Mouse (Mus musculus): ENCODE results near the gene Prdm2.

Gene Prdm2

DNA sequence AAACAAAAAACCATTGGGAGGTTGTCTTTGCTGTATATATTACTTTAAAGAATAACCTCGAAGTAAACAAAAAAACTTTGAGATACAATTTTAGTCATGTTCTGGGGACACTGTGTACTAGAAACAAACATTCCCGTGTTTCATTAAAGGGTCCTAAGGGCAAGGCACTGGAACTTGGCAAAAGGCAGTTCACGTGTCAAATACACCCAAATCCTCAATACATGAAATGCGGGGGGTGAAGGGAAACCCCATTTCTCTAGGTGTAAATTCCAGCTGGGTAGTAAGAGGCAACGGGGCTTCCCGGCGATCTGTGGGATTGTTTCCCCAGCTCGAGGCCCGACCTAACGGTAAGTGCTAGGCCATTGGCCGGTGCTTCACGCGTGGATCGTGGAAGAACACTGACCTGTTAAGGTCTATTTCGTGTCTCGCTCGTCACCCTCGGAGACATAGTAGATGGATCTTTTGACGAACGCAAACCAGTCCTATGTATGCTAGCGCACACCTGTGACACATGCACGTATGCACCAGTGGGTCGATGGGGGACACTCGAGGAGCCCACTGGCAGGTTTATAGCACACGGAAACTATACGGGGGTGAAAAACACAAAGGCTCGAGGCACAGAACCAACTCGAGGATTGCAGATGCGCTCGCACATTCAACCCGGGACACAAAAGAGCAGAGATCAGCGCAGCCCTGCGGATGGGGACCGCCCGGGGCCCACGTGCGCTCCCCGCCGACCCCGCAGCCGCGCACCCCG is 1.0 kb downstream of the Prdm2 start:
- peak; percentile 83 for DNase-seq (ENCODE audit: low read depth, low spot score)

DNA sequence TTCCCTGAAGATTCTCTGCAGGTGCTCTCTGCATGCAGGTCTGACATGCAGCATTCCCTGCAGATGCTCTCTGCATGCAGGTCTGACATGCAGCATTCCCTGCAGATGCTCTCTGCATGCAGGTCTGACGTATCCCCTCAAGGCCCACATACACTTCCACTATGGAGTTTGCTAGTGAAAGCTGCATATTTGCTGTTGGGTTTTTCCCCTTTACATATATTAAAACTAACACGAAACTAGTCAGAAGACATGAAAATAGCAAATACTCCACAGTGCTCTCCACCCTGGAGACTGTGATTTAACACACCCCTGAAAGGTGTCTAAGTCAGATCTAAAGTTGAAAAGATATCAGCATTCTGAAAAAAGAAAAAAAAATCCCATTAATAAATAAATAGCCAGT is 2.8 kb downstream of the Prdm2 start:
- peak; percentile 41 for DNase-seq (ENCODE audit: low read depth, low spot score)

DNA sequence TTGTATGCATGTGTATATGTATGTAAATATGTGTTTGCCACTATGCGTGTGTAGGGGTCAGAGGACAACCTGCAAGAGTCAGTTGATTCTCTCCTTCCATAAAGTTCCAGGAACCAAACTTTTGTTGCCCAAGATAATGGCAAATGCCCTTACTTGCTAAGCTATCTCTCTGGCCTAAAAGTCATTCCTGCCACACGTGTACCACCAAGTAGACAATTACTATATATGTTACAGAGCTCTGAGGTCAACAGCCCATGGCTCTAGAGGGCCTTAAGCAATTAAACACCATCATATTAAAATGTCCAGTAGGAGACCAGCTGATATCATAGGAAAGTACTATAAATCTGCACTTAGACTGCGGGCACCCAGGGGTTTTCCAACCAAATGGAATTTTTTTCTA is 10.1 kb downstream of the Prdm2 start:
- no peak for DNase-seq (ENCODE audit: low read depth, low spot score)

DNA sequence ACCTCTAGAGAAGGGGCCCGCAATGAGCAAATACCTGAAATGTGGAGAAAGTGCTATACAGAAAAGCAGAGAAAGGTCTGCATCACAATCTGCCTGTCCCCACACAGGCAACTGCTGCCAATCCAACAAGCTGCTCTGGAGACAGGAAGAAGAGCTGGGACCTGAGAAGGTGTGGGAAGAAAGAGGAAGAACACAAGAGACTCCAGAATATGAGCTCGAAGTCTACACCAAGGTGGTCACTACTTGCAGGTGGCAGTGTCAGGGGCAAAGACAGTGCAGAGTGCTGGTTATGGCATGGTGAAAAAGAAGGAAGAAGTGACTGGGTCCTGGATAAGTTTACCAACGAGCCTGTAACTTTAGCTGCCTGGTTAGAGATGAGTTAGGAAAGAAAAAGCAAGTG is 14.4 kb downstream of the Prdm2 start:
- DNase-seq (ENCODE audit: low read depth, low spot score) = no peak

DNA sequence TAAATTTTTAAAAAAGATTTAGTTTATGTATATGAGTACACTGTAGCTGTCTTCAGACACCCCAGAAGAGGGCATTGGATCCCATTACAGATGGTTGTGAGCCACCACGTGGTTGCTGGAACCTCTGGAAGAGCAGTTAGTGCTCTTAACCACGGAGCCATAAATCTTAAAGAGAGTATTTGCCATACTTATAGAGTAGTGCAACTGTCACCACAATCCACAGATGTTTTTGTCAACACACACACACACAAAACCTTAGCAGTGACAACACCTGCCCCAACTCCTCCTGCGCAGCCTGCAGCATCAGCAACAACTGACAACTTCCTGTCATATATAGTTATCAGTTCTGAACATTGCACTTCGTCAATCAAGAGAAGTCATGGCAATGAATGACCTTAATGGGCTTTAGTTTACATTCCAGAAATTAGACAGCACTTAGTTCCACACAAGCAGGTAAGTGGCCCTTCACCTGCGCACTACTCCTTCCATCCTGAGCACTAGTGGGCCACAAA is 14.9 kb downstream of the Prdm2 start:
- DNase-seq (ENCODE audit: low read depth, low spot score) = no peak

DNA sequence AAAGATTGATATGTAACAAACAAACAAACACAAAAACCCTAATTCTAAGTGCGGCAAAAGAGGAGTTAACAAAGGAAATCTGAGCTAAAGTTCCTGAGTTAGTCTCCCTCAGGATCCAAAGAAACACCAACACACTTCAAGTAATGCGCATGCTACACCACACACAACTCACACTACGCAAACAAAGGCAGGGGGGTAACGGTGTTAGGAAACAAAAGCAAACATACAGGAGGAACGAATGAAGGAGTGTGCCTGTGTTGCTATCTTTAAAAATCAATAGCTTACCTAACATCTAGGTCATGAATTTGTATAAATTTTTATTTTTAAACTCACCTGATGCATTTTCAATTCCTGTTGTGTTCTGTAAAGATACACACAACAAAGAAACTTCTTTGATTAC is 18.5 kb downstream of the Prdm2 start:
- no peak for DNase-seq (ENCODE audit: low read depth, low spot score)

DNA sequence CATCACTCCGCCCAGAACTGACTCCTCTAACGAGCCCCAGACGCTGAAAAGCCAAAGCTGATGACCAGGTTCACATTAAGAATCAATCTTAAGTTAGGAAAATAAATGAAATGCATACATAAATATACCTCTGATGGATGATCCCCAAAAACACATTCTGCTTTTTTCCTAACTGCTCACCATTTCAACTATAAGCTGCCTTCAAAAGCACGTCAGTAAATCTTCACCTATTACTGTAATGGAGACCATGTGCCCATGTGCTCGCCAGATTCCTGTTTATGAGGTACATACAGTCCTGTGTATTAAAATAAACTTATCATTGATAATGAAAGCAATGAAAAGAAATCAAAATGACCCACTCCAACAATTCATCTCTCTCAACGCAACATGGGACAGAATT is 19.6 kb downstream of the Prdm2 start:
- DNase-seq (ENCODE audit: low read depth, low spot score) = no peak

DNA sequence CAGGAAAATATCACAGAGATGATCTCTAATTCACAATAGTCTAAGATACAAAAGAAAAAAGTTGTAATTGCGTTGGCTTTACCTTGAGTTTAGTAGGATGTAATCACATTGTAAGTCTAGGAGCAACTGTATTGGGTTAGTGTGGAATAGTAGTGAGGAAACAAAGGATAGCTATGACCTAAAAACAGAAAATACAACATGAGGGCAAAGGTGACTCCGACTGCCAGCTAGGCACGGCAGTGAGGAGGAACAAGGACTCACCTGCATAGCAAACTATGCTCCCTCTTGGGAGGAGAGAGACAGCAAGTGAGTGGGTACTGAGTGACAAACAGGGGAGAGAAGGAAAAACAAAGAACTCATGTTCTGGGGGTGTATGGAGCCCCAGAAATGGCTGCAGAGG is 21.0 kb downstream of the Prdm2 start:
- no peak for DNase-seq (ENCODE audit: low read depth, low spot score)

DNA sequence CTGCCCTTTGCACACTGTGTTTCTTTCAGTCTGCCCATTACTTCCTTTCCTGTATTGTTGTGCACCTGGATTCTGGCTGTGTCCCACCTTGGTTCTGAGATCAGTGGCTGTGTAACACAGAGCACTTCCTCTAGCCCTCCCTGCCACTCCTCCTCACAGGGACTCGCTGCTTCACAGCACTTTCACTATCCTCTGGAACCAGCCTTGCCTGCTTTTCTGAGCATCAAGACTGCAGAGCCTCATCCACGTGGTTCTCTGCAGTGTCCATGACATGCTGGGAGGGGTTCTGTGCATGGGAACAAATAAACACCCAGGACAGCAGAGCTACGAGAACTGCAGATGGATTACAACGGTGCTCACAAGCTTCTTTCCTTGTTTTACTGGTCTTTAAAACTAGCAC is 22.1 kb downstream of the Prdm2 start:
- peak; percentile 80 for DNase-seq (ENCODE audit: low read depth, low spot score)

DNA sequence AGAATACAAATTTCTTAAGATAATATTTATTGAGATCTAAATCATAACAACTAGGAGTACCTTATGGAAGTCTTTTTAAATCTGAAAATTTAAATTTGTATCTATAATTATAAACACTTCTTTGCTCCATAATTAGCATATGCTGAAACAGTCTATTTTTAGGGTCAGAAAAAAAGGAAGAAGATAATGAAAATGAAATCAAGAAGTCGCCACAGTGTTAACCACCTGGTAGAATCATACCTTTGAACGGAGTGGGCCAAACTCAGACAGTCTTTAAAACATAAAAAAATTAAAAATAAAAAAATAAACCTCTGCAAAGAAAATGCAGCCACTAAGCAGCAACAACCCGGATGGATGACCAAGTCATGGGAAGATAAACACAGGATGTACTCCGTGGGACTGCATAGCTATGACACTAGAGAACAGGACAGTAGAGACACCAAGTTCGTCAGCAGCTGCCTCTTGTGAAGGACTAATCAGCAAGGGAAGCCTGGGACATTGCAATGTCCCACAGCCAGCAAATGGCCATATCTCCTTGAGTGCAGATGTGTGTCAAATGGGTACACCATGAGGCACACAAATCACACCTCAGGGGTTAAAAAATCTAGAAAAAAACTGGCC is 24.1 kb downstream of the Prdm2 start:
- DNase-seq (ENCODE audit: low read depth, low spot score) = peak; percentile 85

DNA sequence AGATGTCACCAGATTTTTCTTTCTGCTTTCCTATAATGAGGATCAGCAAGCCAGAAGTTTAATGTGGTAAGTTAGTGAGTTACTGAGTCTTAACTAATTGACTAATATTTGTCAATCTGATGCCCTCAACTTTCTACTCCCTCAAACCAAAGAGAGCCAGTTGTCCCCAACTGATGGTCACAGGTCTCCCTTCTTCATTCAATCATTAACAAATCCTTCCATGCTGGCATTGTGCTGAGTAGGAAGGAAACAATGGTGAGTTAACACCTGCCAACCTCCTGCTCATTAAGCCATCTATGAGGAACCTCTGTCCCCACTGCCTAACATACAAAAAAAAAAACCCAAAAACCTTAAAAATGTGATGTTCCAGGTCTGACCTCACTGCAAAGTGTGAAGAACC is 26.7 kb downstream of the Prdm2 start:
- DNase-seq (ENCODE audit: low read depth, low spot score) = no peak

DNA sequence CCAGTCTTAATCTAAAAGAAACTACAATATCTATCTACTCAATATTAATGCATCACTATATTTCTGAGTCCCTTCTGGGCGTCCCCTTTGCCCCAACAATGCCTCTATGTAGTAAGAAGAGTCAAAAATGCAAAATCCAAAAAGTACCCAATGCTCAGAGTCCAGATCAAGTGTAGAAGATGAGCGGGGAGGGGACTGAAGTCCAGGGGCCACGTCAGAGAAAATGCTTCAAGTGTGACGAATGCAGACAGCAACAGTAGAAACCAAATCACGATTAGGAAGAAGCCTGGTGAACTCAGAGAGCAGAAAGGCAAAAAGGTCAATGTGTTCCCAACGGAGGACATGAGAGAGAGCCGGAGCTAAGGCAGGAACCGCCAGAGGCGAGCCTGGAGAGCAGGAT is 27.3 kb downstream of the Prdm2 start:
- peak; percentile 78 for DNase-seq (ENCODE audit: low read depth, low spot score)

DNA sequence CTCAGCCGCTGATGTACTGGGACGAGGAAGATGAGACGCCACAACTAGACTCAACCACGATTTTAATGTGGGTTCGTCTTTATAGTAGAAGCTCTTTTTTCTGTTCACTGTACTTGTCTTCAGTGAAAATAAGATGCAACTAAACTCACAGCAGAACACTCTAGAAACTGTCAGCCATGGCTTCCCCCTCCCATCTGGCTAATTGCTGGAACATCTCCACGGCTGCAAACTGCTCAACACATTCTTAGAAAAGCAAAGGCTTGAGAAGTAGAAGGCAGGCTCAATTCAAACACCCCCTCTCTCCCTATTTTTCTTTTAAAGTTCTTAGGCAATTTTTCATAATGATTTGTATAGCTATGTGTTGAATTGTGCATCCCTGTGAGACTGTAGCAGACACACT is 29.7 kb downstream of the Prdm2 start:
- no peak for DNase-seq (ENCODE audit: low read depth, low spot score)

DNA sequence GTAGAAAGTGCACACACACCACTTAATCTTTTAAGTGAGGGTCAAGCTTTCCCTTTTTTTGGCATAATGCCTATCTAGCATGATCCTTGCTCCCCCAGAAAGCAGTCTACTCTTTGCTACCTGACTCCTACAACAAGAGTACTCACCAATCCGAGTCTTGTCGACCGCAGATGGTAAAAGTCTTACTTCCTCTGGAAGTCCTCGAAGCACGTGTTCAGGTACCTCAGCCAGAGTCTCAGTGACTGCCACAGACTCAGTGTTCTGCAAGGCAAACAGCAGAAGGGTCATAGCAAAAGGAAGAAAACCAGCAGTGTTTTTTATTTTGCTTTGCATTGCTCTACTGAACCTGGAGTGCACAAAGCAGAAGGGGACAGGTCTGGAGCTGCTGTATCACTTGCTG is 32.1 kb downstream of the Prdm2 start:
- peak; percentile 86 for DNase-seq (ENCODE audit: low read depth, low spot score)

DNA sequence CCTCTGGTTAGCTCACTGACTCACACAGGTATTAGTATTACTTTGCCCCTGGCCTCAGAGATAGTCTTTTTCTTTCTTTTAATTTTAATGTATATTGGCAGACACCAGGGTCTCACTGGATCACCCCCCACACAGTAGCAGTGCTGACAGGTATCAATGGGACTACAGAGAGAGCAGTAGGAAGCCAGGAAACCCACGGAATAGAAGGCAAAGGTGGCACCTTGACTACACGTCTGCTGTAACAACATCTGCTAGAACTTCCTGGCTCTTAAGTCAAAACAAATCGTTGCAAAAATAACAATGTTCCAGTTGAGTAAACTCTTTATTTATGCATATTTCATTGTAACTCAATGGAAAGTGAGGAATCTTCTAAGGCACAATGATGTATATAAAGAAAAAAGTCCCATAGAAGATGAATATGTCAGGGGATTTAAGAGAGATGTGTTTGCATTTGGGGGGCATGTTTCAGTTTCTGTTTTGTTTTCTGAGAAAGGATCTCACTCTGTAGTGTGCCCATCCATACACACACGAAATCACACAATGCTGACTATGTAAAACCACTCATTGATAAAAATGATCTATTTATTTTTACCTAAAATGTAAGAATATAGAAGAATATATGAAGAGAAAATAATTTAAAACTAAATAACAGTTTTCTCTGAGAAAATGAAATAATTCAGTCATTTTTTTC is 41.0 kb downstream of the Prdm2 start:
- peak; percentile 74 for DNase-seq (ENCODE audit: low read depth, low spot score)

DNA sequence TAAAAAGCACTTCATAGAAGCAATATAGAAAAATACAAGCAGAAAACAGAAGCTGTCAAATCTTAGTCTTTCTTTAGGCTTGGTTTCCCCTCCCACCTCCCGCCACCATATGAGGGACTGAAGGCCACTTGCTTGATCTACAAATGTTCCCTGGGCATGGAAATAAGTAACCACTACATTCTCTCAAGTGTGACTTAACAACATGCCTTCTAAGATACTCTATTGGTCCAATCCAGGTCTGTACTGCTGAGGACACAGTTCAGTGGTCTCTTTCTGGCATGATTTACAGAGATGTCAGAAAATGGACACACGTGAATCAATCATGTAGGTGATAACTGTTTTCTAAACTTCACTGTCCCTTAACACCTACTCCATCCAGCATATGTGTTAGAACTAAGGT is 42.5 kb downstream of the Prdm2 start:
- no peak for DNase-seq (ENCODE audit: low read depth, low spot score)

DNA sequence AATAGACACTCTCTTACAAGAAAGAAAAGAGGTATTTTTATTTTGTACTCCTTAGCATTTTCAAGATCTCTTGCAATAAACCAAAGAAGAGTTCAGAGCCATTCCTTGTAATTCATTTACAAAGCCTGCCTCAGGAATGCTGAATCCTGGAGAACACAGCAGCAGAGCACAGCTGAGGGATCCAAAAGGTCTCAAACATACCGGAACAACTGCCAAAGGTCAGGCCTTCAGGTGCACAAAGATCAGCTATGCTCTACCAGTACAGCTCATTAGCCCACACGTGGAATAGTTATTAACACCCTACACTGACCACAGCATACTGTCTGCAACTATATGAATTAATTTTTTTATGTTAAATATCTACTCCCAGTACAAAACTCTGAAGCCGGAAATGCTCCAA is 44.7 kb downstream of the Prdm2 start:
- no peak for DNase-seq (ENCODE audit: low read depth, low spot score)

DNA sequence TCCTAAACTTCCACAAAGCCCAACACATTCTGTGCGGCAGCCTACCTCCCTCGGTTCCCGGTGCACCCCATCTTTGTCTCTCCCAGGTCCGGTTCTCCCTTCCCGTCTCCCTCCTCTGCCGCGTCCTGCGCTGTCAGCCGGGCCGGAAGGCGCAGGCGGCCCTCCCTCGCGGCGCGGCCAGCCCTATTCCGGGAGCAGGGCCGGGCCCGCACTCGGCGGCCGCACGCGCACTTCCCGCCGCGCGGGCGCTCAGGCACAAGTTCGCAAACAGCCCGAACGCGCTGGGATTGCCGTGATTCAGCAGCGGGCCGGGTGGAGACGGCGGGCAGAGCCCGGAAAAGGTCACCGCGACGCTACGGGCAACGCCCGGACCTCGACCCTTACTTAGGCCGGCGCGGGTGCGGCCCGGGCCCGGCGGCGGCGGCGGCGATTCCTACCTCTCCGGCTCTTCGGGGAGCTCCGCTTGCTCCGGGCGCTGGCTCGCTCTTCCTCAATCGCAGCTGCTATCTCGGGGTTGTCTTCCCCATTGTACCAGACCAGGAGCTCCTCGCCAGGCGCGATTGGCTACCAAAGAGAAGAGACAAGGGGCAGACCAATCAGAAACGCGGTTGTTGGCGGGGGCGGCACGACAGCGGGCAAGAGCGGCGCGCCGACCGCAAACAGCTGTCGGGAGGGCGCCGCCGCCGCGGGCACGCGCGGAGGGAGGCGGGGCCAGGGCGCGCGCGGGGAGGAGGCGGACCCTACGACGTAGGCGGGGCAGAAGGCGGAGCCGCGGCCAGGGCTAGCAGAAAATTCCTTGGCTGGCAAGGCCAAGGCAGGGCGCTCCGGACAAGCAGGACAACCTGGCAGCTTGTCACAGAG is 50.9 kb downstream of the Prdm2 start:
- peak; percentile 98 for DNase-seq (ENCODE audit: low read depth, low spot score)

DNA sequence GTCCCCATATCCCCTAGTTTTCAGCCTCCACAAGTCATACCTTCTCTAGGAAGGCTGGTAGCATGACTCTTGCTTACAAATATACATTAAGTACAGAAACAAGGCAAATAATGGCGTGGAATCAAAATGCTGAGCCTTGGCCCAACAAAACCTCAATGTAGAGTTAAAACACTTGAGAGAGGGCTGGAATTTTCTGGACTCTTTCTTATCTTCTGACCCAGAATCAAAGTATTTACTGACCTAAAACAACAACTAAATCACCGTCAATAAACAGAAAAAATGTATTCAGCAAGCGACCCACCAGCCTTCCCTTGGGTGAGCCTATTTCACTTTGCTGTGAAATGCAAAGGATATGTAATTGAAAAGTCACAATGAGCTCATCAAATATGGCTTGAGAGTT is 52.0 kb downstream of the Prdm2 start:
- DNase-seq (ENCODE audit: low read depth, low spot score) = no peak

DNA sequence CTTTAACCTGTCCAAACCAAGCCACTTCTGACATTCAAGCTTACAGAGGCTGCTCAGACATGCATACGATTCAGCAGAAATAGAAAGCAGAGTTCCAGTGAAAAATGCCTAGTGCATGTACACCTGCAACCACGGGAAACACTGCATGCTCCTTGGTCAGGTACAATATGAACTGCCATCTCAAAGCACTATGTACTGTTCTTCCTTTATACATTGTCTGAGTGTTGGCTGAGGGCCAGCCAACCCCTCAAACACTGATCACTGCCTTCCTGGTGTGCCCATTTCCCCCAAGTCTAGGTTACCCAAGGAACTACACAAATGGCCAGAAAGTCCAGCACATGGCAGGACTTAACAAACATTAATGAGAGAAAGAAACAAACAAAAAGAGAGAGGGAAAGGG is 53.5 kb downstream of the Prdm2 start:
- no peak for DNase-seq (ENCODE audit: low read depth, low spot score)

DNA sequence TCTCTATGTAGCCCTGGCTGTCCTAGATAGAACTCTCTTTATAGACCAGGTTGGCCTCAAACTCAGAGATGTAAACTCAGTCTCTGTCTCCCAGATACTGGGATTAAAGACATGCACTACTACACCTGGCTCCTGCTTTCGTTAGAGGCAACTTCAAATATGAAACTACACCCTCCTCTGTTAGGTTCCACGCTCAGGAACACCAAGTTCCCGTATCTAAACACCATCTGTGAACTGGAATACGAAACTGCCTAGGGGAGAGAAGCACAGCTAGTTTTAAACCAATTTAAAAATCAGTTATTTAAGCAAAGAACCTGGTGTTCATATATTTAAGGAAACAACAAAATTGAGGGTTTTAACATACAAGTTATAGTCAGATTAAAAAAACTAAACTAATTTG is 56.9 kb downstream of the Prdm2 start:
- DNase-seq (ENCODE audit: low read depth, low spot score) = no peak

DNA sequence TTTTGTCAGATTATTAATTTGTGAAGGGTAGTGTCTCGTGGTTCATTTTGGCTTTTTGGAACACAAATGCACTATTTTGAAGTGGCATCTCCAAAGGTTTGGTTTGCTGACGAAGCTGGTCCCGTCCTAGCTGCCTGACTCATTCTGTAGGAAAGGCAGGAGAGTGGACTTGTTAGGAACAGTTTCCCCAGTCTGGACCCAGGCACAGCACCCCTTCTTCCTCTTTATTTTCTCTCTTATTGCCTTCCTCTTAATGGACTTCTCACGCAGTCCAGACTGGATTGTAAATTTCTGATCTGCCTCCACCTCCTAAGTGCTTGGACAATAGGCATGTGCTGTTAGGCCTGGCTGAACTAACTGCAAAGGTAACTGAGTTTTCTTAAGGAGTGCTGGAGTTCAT is 57.8 kb downstream of the Prdm2 start:
- no peak for DNase-seq (ENCODE audit: low read depth, low spot score)

All from A20 (cell line).